Mouse (Mus musculus) midbrain, embryonic 10.5 days (tissue): ENCODE data around the gene Kcnj4. TPM values are rescaled to one million over a fixed set of nuclear protein-coding genes. Genes with fewer than 3 reads are reported as not detected.
A peak's percentile ranks its signal among the peaks of the same experiment; 100 is the strongest.

Experiments used
- DNase-seq: peaks from one replicate; pipeline ENCODE4 v3.0.0-alpha.2; 2017; ENCODE audit warnings: low spot score
- H3K27ac ChIP-seq: fragments of 300-500 bp; sonication (generic); replicated peaks from 2 replicates; pipeline ENCODE4 v1.5.1; 2016; ENCODE audit warnings: mild to moderate bottlenecking
- H3K27me3 ChIP-seq: fragments of 300-500 bp; sonication (generic); 2 replicates; pipeline ENCODE4 v1.6.1; 2016; ENCODE audit warnings: low read depth, mild to moderate bottlenecking; ENCODE audit not compliant: poor library complexity, severe bottlenecking
- H3K36me3 ChIP-seq: fragments of 300-500 bp; sonication (generic); 2 replicates; pipeline ENCODE4 v1.6.1; 2016; ENCODE audit warnings: mild to moderate bottlenecking, moderate library complexity
- H3K4me1 ChIP-seq: fragments of 300-500 bp; sonication (generic); 2 replicates; pipeline ENCODE4 v1.6.1; 2016
- H3K4me3 ChIP-seq: fragments of 300-500 bp; sonication (generic); 2 replicates; pipeline ENCODE4 v1.5.1; 2016; ENCODE audit warnings: mild to moderate bottlenecking, moderate library complexity
- H3K9me3 ChIP-seq: fragments of 300-500 bp; sonication (generic); replicated peaks from 2 replicates; pipeline ENCODE4 v1.6.1; 2016; ENCODE audit warnings: mild to moderate bottlenecking
- WGBS: fragments of 180-500 bp; shearing (Covaris S2); methylation state at CpG from one replicate; pipeline ENCODE4 v1.1.7; 2016; 5-methylcytosine and 5-hydroxymethylcytosine counted together
- polyA plus RNA-seq: library from polyadenylated mRNA; unstranded; fragments of >200 nt; fragmentation: Nextera tagmentation; extraction: Ambion mirVana; gene quantifications from 2 replicates; pipeline ENCODE4 v1.2.1, GENCODE M21; 2016

Kcnj4 gene
- polyA plus RNA-seq, 1 experiment from 2014 or later = 0.05 TPM

GRCm38 (mm10) chr15:79506460-79506859 lies 1.4 kb upstream of the Kcnj4 start:
- H3K36me3 ChIP-seq = no peaks in the 10 kb centered on the region
- DNase-seq = no peak
- H3K27ac ChIP-seq = no peak overlapping the region
- no peaks in the 10 kb centered on the region for H3K9me3 ChIP-seq
- H3K4me3 ChIP-seq = no peak overlapping the region
- peaks cover 54% of the 10 kb centered on the region for H3K4me1 ChIP-seq
- peaks cover 99% of the 10 kb centered on the region for H3K27me3 ChIP-seq
- WGBS = 34% methylated on average over 7 of the region's 7 CpGs

GRCm38 (mm10) chr15:79505616-79506283 lies 709 bp upstream of the Kcnj4 start:
- H3K4me1 ChIP-seq = peaks cover 48% of the 10 kb centered on the region
- under 1% methylated on average over 61 of the region's 71 CpGs for WGBS
- DNase-seq = peak; percentile 83
- H3K27me3 ChIP-seq = peaks cover 99% of the 10 kb centered on the region
- peak overlapping the region; percentile 63 for H3K4me3 ChIP-seq
- no peaks in the 10 kb centered on the region for H3K36me3 ChIP-seq
- H3K27ac ChIP-seq = peak overlapping the region; percentile 76
- H3K9me3 ChIP-seq = no peaks in the 10 kb centered on the region

- Histone ChIP-seq H3K4me3 (no peak overlapping the region), H3K4me1 (peaks cover 46% of the 10 kb centered on the region), H3K9me3 (no peaks in the 10 kb centered on the region), H3K27me3 (peaks cover 98% of the 10 kb centered on the region), H3K36me3 (no peaks in the 10 kb centered on the region), H3K27ac (no peak overlapping the region)
- WGBS = 72% methylated on average over 5 of the region's 5 CpGs
- DNase-seq = no peak
Observed at GRCm38 (mm10) chr15:79503438-79503837, 1.6 kb downstream of the Kcnj4 start.

GRCm38 (mm10) chr15:79502891-79503341 lies 2.1 kb downstream of the Kcnj4 start:
- 24% methylated on average over 18 of the region's 18 CpGs for WGBS
- no peak for DNase-seq
- no peaks in the 10 kb centered on the region for H3K36me3 ChIP-seq

GRCm38 (mm10) chr15:79500110-79500509 lies 4.9 kb downstream of the Kcnj4 start:
- Histone ChIP-seq H3K4me3 (no peak overlapping the region), H3K9me3 (no peaks in the 10 kb centered on the region), H3K36me3 (no peaks in the 10 kb centered on the region), H3K27ac (no peak overlapping the region), H3K4me1 (peaks cover 24% of the 10 kb centered on the region), H3K27me3 (peaks cover 84% of the 10 kb centered on the region)
- no peak for DNase-seq
- WGBS = 86% methylated on average over 17 of the region's 17 CpGs

More at GRCm38 (mm10) chr15:79502891-79503341, 2.1 kb downstream of the Kcnj4 start:
- Histone ChIP-seq H3K27ac (no peak overlapping the region), H3K4me3 (0 out of 2 replicates have a peak overlapping the region, but pooled peaks have one; percentile 11), H3K4me1 (peaks cover 46% of the 10 kb centered on the region), H3K9me3 (no peaks in the 10 kb centered on the region), H3K27me3 (peaks cover 98% of the 10 kb centered on the region)

- Histone ChIP-seq H3K27ac (no peak overlapping the region), H3K4me1 (no peaks in the 10 kb centered on the region), H3K9me3 (no peaks in the 10 kb centered on the region), H3K36me3 (no peaks in the 10 kb centered on the region), H3K27me3 (peaks cover 69% of the 10 kb centered on the region), H3K4me3 (no peak overlapping the region)
- 60% methylated on average over 18 of the region's 18 CpGs for WGBS
- no peak for DNase-seq
Observed at GRCm38 (mm10) chr15:79493527-79493926, 11.5 kb downstream of the Kcnj4 start.

- H3K27me3 ChIP-seq = peaks cover 50% of the 10 kb centered on the region
- no peak overlapping the region for H3K27ac ChIP-seq
- no peaks in the 10 kb centered on the region for H3K9me3 ChIP-seq
- H3K4me3 ChIP-seq = no peak overlapping the region
- no peak for DNase-seq
- 87% methylated on average over 11 of the region's 11 CpGs for WGBS
- H3K36me3 ChIP-seq = no peaks in the 10 kb centered on the region
- no peaks in the 10 kb centered on the region for H3K4me1 ChIP-seq
Observed at GRCm38 (mm10) chr15:79489463-79489862, 15.6 kb downstream of the Kcnj4 start.

- Histone ChIP-seq H3K36me3 (no peaks in the 10 kb centered on the region), H3K4me1 (peaks cover 9% of the 10 kb centered on the region), H3K27me3 (peaks cover 28% of the 10 kb centered on the region), H3K27ac (no peak overlapping the region), H3K9me3 (no peaks in the 10 kb centered on the region), H3K4me3 (no peak overlapping the region)
- 13% methylated on average over 15 of the region's 15 CpGs for WGBS
- DNase-seq = no peak
Observed at GRCm38 (mm10) chr15:79481181-79481688, 23.8 kb downstream of the Kcnj4 start.

GRCm38 (mm10) chr15:79477227-79477626 lies 27.8 kb downstream of the Kcnj4 start:
- no peak for DNase-seq
- no peak overlapping the region for H3K27ac ChIP-seq
- H3K4me1 ChIP-seq = peaks cover 9% of the 10 kb centered on the region
- H3K9me3 ChIP-seq = 0 out of 2 replicates have a peak, but pooled peaks cover 2% of the 10 kb centered on the region
- H3K36me3 ChIP-seq = no peaks in the 10 kb centered on the region
- peaks cover 21% of the 10 kb centered on the region for H3K27me3 ChIP-seq
- no peak overlapping the region for H3K4me3 ChIP-seq
- 64% methylated on average over 6 of the region's 6 CpGs for WGBS

- Histone ChIP-seq H3K36me3 (no peaks in the 10 kb centered on the region), H3K4me1 (peaks cover 8% of the 10 kb centered on the region; the same call in 1 of the 2 replicates), H3K27me3 (0 out of 2 replicates have a peak, but pooled peaks cover 2% of the 10 kb centered on the region), H3K27ac (no peak overlapping the region), H3K9me3 (0 out of 2 replicates have a peak, but pooled peaks cover 2% of the 10 kb centered on the region), H3K4me3 (no peak overlapping the region)
- WGBS = 57% methylated on average over 12 of the region's 12 CpGs
- DNase-seq = no peak
Observed at GRCm38 (mm10) chr15:79473638-79474355, 31.2 kb downstream of the Kcnj4 start.

- peaks cover 2% of the 10 kb centered on the region; the same call in 1 of the 2 replicates for H3K27me3 ChIP-seq
- H3K4me1 ChIP-seq = peaks cover 8% of the 10 kb centered on the region; the same call in 1 of the 2 replicates
- H3K27ac ChIP-seq = no peak overlapping the region
- 84% methylated on average over 5 of the region's 5 CpGs for WGBS
- H3K4me3 ChIP-seq = no peak overlapping the region
- H3K36me3 ChIP-seq = no peaks in the 10 kb centered on the region
- DNase-seq = no peak
- 0 out of 2 replicates have a peak, but pooled peaks cover 2% of the 10 kb centered on the region for H3K9me3 ChIP-seq
Observed at GRCm38 (mm10) chr15:79473042-79473441, 32.0 kb downstream of the Kcnj4 start.

GRCm38 (mm10) chr15:79471095-79471494 lies 33.9 kb downstream of the Kcnj4 start:
- peak overlapping the region; percentile 34 for H3K4me3 ChIP-seq

More at GRCm38 (mm10) chr15:79471095-79471494, 33.9 kb downstream of the Kcnj4 start:
- WGBS = 51% methylated on average over 10 of the region's 10 CpGs
- H3K4me1 ChIP-seq = peaks cover 17% of the 10 kb centered on the region
- 0 out of 2 replicates have a peak, but pooled peaks cover 2% of the 10 kb centered on the region for H3K9me3 ChIP-seq
- no peak for DNase-seq
- no peaks in the 10 kb centered on the region for H3K36me3 ChIP-seq
- H3K27ac ChIP-seq = no peak overlapping the region
- H3K27me3 ChIP-seq = peaks cover 12% of the 10 kb centered on the region
